Mouse (Mus musculus) retina, adult 2 months (tissue): ENCODE data around the gene Arl5c.
"Not testable (repeated sequence)": the region's sequence is repeated elsewhere in the genome, so short reads cannot be mapped to it uniquely, and the experiment has no call there.

Source experiments
- DNase-seq: peaks from one replicate; pipeline ENCODE4 v3.0.0-alpha.2; 2012; ENCODE audit warnings: low read depth, low spot score

The Arl5c gene

DNA sequence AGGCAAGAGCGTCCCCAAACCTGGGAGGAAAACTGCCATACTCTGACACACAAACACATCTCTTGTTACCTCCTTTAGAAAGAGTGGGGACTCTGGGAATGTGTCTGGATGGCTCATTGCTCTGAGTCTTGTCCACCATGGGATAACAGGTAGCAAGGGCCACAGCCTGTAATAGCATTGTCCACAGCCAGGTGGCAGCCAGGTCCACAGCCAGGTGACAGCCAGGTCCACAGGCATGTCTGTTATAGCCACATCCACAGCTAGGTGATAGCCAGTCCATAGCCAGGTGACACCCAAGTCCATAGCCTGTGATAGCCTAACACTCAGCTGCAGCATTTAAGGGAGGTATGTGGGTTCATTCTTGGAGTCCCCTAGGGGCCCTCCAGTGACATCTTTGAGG is 35.1 kb downstream of the Arl5c start:
- DNase-seq: no peak

DNA sequence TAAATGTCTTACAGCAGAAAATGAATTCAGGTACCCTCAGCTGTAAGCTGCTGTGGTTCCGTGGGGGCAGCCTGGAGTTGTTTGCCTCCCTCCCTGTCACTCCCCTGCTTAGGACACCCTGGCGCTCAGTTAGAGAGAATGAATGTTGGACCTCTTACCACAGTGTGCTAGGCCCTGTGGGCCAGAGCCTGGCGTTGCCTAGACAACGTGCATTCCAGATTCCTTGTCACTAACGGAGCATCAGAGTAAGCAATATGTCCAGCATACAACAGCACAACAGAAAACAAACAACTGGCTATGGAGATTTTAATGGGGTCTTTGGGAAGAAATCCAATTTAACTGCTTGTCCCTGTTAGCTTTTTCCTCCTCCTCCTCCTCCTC is 36.7 kb downstream of the Arl5c start:
- DNase-seq: no peak

DNA sequence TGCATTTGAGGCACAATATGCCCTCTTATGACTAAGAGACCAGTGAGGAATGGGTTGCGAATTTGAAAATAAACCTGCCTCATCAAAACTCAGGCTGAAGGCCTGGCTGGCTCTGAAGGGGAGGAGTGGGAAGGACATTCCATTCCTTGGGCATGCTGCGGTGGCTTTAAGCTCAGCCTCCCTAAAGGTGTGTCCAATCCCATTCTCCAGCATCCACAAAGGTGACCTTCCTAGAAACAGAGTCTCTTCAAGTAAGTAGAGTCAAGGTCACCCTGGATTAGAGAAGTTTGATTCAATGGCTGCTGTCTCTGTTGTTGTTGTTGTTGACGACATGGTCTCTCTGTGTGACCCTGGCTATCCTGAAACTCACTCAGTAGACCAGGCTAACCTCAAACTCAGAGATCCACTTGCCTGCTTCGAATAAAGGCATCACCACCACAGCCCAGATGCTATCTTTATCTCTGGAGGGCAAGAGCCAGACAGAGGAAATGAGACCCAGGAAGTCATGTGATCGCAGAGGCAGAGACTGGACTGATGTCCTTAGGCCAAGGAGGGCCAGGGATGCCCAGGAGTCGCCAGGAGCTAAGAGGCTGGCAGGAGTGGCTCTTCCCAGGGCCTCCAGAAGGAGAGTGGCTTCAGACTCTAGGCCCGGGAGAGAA is 37.2 kb downstream of the Arl5c start:
- no peak for DNase-seq

DNA sequence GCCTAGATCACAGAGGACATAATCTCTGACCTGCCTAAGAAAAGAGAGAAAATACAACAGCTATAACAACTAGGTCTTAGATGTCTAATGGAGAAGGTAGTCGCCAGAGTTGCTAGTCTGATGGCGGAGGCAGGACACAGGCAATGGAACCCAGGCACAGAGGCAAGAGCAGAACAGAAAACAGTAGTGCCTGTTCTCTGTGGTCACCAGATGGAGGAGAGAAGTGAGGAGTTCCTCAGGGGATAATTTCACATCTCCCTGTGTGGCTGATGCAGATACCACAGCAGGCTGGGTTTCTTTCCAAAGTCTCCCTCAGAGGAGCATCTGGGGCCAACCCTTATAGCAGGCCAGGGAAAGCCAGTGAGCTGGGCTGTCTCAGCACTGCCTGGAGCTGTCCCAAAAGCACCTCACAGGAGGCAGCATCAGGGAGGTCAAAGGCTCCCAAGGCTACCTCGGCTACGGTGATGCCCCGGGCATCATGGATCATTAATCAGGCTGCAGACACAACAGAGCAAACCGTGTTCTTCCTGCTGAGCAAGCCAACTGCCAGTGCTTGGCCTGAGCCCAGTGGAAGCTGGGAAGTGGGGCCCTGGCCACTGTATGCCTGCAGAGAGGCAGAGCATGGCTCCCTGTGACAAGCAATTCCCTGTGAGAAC is 38.9 kb downstream of the Arl5c start:
- DNase-seq: no peak

DNA sequence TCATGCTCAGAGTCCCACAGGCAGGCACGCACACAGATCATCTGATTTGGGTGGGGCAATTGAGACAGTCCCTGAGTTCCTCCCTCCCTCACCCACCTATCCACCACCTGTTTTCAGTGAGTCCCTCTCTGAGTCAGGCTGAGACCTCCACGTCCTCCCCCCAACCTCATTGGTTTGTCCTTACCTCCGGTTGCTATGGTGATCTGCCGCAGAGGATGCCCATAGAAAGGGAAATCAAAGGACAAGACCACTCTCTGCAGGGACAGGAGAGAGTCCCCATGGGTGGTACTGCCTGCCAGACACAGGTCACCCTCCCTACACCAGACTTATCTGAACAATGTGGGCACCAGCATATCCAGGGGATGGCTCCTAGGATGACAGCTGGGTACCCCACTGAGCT is 40.1 kb downstream of the Arl5c start:
- no peak for DNase-seq

DNA sequence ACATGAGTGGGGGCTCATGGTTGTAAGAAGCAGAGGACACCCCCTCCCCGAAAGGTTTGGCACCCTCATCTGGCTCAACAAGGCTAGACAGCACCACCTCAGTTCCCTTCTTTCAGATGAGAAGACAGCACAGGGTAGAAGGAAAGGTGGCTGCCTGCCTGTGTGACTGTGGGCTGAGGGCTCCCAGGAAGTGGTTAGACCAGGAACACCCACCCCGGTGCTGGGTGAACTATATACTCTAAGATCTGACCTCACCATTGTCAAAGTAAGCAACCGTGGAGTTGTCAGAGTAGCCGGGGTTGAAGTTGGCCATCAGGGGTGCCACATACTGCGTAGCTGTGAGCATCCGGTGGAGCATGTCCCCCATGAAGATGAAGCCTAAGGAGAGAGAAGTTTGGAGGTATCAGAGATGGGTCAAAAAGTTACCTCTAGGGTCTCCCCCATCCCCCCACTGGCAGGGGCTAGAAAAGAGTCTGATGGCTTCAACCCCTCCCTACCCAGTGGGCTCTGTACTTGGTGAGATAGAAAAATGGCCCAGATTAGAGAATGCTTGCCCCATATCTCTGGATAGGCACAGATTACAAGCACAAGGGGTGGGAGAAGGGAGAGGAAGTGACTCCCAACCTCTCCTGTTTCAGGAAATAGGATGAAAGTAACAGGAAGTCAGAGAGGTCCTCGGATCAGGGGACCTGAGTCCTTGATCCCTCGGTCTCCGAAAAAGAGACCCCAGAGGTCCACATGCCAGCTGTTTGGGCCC is 40.7 kb downstream of the Arl5c start:
- DNase-seq: no peak

DNA sequence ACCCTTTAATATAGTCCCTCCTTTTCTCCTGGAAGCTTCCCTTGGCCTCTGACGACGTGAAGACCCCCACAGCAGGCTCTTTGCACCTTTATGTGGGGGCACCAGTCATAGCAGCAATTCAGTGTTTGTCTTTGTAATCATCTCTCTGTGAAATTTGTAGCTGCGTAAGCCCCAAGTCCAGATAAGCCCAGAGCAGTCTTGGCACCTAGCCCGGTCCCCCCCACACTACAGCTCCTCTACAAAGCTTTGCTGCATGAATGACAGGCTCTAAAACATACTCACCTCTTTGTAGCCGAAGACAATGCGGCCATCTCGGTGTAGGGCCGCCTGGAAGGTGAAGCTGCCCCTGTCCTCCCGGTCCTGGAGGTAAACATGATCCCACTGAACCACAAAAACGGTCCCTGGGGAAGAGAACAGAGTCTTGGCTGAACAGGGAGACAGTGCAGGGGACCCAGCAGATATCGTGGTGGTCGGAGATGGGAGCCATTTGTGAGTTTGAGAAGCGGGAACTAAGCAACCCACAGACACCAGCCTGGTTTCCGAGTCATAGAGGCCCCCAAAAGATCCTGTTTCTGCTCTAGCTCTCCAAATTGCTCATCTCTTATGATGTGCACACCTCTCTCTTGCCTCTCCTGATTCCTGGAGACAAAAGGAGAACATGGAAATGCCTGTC is 41.4 kb downstream of the Arl5c start:
- no peak for DNase-seq

DNA sequence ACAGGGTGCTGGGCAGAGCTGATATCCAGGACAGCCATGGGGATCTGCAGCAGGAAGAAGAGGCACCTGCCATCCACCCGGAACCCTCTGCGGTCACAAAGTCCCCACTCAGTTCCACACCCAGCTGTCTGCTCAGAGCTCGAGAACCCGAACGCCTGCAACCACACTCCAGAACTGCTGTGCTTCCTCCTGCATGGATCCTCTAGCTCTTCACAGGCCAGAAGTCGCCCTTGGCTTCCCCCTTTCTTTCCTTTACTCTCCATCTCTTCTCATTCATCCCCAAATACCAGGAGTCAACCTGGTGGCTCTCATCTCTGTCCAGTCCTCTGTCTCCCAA is 42.1 kb downstream of the Arl5c start:
- DNase-seq: no peak

DNA sequence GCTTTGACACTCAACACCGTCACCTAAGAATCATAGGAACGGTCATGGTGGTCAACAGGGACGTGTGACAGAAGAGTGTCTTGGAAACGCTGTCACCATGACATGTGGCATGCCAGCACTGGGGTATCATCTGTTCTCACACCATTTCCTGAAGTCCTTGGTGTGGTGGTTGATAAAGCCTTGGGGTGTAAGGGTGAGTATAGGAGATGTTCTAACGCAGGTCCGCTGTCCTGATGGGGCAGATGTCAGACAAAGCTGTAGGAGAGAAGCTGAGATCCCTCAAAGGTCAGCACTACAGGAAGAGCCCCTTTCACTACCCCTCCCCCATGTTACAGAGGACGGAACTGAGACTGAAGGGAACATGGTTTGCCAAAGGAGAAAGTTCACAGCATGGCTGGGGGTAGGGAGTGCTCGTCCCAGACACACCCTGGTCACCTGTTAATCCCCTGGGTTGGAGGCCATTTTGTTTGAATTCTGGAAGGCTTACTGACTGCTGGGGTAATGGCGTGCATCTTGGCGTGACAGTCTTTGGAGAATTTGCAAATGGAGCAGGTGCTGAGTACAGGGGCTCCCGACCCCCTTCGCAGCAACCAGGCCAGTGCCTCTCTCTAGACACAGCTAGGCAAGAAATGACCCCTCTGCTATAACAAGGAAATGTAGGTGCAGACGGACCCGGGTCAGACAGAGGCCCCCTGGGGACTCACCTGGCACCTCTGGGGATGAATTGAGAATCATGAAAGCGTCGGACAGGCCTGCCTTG is 42.6 kb downstream of the Arl5c start:
- DNase-seq: no peak

DNA sequence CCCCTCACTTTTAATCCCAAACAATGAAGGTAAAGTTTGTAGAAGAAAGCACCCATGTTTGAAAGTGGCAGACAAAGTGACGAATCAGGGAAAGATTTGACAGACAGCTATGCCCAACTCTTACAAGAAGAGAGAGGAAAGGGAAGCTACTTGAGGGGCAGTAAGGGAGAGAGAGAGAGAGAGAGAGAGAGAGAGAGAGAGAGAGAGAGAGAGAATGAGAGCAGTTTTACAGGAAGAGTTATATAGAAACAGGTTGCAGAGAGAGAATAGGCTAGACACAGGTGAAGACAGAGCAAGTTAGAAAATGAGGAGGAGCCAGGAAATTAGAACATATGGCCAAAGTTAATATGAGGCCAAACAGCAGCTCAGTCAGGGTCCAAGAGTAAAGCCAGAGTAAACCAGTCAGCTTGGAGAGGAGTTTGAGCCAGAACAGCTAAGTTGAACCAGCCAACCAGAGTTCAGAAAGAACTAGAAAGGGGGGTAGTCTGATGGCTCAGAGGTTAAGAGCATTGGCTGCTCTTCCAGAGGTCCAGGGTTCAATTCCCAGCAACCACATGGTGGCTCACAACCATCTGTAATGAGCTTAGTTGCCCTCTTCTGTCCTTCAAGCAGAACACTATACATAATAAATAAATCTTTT is 43.5 kb downstream of the Arl5c start:
- no peak for DNase-seq

DNA sequence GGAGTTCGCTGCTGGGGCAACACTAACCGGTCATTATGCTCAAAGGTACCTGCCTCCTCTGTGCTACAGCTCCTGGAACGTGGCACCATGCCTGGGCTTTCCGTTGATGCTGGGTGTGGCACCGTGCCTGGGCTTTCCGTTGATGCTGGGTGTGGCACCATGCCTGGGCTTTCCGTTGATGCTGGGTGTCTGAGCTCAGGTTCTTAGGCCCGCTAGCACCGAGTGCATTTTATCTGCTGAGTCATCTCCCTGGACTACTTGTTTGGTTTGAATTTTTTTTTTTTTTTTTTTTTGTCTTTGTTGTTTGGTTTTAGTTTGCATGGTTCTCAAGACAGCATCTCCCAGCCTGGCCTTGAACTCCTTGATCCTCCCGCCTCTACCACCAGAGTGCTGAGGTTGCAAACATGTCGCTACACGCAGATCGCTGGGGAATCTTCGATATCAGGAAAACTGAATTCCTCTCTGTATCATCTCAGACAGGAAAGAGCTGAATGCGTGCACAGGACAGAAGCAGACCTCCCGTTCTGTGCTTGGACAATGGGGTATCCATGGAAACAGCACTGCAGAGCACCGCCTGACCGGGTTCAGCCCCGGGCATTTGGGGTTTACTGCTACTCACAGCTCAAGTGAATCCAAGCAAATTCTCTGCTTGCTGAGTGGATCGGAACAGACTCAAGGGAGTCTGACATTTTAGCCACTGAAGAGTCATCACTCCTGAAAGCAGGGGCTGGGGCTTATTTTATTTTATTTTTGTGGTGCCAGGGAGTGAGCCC is 46.1 kb downstream of the Arl5c start:
- DNase-seq: no peak

DNA sequence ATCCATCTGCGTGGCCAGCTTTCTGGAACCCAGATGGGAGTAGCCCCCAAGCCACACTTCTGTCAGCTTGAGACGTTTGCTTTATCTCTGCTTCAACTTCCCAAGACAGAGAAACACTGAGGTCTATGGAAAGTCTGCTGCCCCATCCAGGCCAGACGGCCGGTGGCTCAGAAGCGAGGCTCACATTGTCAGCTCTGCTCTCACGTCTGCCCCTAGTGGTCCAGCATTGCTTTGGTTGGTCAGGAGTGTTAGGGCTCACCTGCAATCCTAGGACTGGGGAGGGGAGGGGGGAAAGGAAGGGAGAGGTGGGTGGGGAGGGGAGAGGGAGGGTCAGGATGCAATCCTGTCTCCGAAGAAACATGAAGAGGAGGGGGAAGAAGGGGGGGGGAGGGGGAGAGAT is 48.6 kb downstream of the Arl5c start:
- peak; percentile 26 for DNase-seq

DNA sequence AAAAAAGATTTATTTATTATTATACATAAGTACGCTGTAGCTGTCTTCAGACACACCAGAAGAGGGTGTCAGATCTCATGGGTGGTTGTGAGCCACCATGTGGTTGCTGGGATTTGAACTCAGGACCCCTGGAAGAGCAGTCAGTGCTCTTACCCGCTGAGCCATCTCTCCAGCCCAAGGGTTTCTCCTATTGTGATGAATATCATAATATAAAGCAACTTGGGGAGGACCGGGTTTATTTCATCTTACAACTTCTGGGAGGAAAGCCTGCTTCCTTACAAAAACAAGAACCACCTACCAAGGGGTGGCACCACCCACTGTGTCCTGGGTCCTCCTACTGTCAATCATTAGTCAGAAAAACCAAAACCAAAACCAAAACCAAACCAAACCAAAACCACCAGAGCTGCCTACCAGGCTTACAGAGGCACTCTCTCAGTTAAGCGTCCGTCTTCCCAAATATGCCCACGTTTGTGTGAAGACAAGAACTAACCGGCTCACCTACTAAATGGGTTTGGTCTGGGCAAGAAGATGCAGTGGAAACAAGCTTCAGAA is 50.2 kb downstream of the Arl5c start:
- not testable (repeated sequence) for DNase-seq

DNA sequence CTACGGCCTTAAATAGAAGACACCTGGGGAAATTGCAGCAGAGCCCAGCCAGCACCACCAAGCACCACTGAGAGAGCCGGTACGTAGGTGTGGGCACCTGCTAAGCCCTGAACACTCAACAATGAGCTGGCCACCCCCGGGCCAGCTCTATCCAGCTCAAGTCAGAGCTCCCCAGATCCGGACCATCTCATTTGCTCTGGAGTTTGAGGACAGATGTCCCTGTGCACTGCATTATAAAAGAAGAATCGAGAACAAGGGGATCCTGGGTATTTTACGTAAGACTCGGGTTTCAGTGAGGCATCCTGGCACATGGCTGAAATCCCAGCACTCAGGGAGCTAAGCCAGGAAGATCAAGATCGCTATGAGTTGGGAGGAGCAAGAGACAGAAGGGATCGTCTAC is 51.0 kb downstream of the Arl5c start:
- no peak for DNase-seq

DNA sequence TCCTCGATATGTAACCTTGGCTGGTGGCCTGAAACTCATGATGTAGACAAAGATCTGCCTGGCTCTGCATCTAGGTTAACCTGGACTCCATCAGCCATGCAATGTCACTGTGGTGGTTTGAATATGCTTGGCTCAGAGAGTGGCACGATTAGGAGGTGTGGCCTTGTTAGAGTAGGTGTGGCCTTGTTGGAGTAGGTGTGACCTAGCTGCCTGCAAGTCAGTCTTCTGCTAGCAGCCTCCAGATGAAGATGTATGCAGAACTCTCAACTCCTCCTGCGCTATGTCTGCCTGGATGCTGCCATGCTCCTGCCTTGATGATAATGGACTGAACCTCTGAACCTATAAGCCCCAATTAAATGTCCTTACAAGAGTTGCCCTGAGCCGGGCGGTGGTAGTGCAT is 52.7 kb downstream of the Arl5c start:
- no peak for DNase-seq

DNA sequence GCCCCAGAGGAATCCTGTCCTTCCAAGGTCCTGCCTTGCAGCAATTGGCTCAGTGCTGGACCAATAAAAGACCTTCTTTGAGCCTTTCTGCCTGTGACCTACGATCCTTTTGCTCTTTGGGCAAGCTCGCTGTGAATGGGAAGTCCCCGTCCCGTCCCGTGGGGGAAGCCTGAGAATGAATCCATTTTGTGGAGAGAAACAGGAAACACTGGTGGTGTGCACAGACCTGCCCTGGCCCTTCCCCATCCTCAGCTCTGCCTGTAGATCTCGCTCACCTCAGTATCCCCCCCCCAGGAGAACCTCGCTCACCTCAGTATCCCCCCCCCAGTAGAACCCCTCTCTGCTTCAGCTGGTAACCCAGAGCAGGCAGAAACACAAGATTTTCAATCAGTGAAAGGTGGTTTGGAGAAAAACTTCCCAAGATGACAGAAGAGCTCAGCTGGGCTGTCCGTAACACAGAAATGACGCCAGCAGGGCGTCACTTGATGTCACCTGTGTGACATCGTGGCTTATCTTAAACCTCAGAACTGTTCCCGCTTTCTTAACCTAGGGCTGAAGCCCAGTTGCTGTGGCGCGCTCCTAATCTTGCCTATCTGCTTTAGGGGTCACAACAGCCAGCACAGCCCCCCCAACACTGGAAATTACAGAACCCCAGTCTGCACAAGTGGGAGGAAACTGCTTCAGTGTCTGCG is 53.4 kb downstream of the Arl5c start:
- no peak for DNase-seq
